Mouse (Mus musculus) small intestine, adult 2 months (tissue): ENCODE measurements at regions not wholly inside any gene's neighbourhood (a gene's known extent, or its start where the extent isn't known, plus 50 kb on each side); places are given as distances from the start of the nearest gene placed in this dataset.

ENCODE experiments used
- CTCF ChIP-seq: fragments of 200-500 bp; IDR thresholded peaks from 2 replicates; pipeline ENCODE4 v1.5.1; 2012; ENCODE audit warnings: low read depth, mild to moderate bottlenecking, control low read depth, inconsistent platforms, low read length, moderate library complexity, mixed read lengths; ENCODE audit not compliant: insufficient replicate concordance, insufficient read length; ENCODE audit errors: extremely low read depth
- POLR2A ChIP-seq: fragments of 200-500 bp; IDR thresholded peaks from 2 replicates; pipeline ENCODE4 v1.6.1; 2012; ENCODE audit warnings: low read depth, mild to moderate bottlenecking, control low read depth, inconsistent platforms, low read length, moderate library complexity

DNA sequence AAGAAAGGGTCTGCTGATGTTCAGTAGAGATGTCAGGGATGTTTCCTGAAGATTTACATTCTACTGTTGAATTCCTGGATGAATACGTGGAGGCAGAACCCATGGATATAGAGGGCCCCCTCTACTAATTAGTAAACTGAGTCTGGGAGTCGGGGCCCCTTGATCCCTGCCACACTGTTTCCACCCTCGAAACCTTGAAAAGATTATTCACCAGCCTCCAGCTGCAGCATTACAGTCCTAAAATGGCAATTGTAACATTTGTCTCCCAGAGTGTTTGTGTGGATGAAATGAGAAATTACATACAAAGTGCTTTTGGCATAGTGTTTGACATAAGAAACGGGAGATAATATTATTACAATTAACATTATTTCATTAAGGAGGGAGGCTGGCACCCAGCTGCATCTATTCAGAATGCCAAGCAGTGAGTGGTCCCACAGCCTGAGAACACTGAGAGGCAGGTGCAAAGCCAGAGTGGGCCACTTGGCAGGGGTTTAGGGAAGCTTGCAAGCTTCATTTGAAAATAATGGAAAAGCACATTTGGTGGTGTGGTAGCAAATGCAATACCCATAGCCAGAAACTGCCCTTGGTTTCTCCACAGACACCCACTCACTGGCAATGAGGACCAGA is 2490.9 kb upstream of the 5930422O12Rik start:
- no peak for TF ChIP-seq CTCF
- no peak for TF ChIP-seq POLR2A
